Mouse (Mus musculus) urinary bladder, postnatal 14 days (tissue): ENCODE measurements at regions not wholly inside any gene's neighbourhood (a gene's known extent, or its start where the extent isn't known, plus 50 kb on each side); places are given as distances from the start of the nearest gene placed in this dataset.

Experiments used
- DNase-seq: peaks from one replicate; pipeline ENCODE4 v3.0.0; 2021; ENCODE audit warnings: low spot score

GRCm38 (mm10) chr13:48192476-48192875, 68.6 kb upstream of the Id4 start:
- no peak for DNase-seq

DNA sequence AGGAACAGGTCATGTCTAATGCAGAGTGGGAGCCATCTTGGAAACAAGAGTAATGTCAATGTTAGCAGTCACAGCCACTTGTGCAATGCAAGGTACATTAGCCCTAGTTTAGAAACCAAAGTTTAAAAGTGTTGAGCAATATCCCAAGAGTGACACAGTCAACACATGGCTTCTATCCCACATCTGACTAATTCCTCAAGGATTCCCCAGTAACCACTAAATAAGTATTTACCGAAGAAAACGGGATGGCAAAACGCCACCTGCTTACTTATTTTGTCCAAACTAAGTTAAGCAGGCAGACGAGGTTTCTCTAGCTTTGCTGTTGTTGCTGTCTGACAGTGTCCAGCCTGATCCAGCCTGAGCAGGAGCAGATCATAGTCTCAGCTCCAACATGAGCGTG, 67.1 kb upstream of the Id4 start:
- DNase-seq = peak; percentile 40

DNA sequence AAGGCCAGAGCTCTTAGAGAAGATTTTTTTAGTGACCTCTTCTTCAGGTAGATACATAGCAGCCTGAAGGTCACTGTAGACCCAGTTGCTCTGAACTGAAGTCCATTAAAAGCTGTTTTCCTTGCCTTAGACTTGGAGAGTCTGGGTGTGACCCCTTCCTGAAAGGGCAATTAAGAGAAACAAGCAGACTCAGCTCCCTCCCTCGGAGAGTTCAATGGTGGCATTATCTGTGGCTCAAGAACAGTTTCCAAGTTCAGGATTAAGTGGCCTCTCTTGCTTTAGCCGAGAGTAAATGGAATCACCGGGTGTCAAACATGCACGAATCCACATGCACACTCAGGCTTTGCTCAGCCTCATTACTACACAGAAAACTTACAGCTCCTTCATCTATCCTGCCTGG, 53.2 kb upstream of the Id4 start:
- no peak for DNase-seq
